Mouse (Mus musculus): ENCODE measurements around the gene Canx. TPM values are rescaled to one million over a fixed set of nuclear protein-coding genes. Genes with fewer than 3 reads are reported as not detected.

The Canx gene
- total RNA-seq, 1 experiment from 2014 or later = 433 TPM

DNA sequence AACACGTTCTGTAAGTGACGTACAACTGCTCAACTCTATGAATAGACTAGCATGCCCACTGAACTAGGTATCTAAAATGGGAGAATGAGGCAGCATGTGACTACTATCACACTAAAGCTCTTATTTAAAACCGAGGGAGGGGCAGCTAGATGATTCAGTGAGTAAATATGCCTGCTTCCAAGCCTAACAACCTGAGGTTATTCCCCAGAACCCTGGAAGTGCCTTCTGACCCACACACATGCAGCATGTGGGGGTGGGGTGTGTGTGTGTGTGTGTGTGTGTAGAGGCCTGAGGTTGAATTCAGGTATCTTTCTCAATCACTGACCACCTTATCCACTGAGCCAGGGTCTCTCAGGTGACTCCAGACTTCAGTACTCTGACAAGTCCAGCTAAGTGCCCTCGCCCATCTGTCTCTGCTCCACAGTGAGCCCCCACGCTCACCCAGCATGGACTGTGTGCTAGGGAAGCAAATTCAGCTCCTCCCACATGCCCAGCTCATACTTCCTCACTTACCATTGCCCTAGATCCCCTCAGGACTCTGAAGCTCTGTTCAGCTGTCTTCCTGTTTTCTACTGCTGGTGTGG is 49.8 kb downstream of the Canx start:
- no peak for DNase-seq

DNA sequence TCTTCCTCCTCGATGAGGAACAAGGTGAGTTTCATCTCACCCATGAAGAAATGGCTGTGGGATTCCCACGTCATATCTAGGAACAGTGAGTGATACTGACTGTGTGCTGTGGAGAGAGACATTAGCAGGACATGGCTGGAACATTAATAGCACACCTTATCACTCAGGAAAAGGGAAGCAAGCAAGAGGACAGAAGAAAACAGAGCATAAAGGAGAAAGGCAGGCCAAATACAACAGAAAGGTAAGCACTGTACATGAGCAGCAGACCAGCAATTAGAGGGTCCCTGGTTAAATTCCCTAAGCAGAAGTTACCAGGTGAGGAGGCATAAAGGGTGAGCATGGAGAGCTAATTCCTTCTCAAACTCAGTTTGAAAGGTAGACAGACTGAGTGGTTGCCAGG is 50.4 kb downstream of the Canx start:
- DNase-seq = no peak

DNA sequence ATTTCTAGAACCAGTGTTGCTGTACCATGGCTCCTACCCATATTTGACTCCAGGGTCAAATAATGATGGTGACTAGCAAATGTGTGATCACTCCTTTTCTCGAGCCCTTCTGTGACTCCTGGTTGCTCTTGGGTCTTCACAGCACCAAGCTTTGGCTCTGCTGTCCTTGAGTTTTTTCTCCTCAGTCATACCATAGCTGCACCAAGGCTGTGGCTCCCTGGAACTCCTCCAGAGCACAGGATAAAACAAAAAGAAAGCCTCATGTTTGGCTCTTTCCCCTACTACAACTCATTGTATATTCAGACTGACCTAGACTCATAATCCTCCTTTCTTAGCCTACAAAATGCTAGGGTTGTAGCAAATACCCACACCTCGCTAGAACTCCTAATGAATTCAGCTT is 52.7 kb downstream of the Canx start:
- no peak for DNase-seq

DNA sequence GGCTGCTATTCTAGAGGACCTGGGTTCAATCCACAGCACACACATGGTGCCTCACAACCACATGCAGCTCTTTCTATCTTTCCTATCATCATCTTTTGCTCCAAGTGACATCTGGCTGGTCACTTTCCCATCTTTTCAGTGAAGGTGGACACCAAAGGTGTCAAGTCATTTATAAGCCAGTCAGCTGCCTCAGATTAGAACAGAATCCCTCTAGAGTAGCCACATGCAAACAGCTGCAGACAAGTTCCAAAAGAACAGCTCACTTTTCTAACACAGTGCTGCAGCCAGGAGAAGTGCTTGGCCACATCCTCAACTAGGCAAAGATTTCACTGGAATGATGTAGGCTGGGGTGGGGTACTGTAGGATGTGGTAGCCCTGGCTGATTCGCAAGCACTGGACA is 55.6 kb downstream of the Canx start:
- no peak for DNase-seq

DNA sequence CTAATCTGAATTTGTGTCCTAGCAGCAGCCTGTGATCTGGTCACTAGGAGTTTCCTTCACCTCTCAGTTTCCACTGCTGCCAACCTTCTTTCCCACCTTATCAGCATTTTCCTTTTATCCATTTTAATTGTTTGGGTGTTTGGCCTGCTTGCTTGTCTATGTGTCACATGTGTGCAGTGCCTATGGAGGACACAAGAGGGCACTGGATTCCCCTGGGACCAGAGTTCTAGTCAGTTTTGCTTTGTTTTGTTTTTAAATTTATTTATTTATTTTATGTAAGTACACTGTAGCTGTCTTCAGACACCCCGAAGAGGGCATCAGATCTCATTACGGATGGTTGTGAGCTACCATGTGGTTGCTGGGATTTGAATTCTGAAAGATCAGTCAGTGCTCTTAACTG is 56.3 kb downstream of the Canx start:
- DNase-seq = no peak

DNA sequence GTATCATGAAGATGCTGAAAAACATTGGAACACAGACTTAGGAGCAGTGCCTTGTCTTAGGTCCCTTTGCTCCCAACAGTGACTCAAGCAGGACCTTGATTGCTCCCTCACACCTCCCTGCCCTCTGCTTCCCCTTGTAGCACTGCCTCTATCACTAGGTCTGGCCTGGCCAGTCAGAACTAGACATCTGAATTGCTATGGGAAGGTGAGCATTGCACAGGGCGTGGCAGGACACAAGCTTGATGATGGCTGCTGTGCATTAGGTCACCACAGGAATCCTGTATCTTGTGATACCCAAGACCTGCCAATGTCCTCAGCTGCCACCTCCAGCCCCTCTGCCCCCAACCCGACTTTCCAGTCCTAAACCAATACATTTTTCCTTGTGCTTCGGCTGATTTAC is 58.5 kb downstream of the Canx start:
- DNase-seq = no peak

DNA sequence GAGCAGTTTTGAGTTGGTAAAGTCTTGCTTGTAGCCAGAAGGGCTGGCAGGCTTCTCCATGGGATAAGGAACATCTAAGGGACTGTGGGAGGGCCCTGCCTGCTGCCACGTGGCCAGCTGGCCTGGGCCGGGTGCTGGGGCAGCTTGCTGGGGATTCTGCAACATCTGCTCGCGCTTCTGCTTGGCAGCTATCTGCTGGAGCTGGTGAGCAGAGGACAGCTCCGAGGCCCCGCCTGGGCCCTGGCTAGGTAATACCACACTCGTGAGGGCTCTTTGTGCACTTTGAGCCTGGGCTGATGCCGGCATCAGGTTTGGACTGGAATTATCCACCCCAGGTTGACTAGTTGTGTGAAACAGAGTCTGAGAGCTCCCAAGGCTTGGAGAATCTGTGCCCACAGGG is 59.5 kb downstream of the Canx start:
- DNase-seq = peak; percentile 16

DNA sequence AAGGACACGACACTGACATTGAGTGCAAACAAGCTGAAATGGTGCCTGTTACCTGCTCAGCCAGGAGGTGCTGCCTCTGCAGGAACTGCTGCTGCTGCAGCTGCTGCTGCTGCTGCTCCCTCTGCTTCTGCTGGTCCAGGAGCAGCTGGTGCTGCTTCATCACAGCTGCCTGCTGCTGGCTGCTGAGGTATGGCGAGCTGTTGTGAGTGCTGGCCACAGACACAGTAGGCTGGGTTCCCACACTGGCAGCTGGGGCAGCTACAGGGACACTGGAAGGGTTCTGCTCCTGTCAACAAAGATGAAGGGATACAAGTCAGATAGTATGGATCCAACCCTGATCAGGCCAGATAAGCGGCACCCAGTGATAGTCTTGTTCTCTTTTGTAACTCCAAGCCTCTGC is 62.3 kb downstream of the Canx start:
- DNase-seq = no peak

DNA sequence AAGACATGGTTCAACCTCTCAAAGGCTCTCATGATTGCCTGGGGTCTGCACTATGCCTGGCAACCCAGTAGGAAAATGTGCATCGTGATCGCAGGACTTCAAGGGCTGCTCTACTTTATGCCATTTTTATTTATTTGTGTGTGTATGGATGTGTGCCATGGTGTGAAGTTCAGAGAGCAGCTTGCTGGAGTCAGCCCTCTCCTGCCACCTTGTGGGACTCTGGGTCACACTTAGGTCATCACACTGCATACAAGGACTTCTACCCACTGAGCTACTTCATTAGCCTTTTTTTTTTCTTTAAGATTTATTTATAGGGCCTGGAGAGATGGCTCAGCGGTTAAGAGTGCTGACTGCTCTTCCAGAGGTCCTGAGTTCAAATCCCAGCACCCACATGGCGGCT is 63.5 kb downstream of the Canx start:
- no peak for DNase-seq

DNA sequence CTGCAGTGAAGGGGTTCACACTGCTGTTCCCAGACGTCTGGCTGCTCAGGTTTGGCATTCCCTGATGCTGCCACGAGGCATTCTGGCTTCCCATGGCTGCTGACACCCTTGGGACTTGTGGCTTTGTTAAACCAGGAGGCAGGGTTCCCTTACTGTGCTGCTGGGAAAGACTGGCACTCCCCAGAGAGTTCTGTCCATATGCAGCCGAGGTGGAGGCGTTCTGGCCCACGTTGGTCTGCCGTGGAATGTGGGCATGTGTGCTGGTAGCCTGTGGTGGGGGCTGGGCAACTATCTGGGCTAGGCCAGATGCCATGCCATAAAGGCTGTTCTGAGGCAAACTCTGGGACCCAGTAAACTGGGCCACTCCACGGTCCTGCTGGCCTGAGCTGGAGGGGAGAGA is 67.2 kb downstream of the Canx start:
- no peak for DNase-seq

DNA sequence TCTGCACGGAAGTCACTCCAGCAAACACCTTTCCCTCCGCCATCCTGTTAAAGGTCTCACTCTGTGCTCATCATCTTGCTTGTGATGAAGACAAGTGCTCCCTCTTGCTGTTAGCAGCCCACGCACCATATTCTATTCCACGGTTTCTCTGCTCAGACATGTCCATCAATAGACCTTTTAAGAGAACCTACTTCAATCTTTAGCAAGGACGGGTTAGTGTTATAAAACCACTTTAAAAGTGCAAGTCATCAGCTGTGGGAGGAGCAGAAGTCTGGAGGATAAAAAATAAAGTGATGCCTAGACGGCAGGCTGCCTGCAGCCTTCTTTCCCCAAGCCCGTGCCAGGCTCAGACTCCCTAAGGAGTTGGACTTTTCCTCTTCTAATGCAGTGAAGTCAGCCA is 68.9 kb downstream of the Canx start:
- no peak for DNase-seq

DNA sequence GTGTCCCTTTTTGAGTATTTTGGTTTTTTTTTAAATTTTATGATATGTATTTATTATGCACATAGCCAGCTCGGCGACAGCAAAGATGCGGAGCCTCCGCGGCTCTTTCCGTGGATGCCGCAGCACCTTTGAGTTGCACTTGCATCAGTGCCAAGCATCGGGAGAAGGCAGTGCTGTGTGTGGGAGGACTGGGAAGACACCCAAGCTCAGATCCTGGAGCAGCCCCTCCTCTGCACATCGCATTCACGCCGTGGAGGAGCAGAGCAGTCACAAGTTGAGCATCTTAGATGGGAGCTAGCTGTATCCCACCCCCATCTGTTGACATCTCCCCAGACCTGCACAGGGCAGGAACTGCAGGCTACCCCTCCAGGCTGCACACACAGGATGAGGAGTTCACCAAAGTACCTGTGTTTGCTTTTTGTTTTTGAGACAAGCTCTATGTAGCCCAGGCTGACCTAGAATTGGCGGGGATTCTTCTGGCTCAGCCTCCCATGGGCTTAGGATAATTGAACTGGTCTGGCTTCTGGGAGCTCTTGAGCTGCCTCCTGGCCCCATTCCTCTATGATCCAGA is 71.4 kb downstream of the Canx start:
- DNase-seq = no peak

DNA sequence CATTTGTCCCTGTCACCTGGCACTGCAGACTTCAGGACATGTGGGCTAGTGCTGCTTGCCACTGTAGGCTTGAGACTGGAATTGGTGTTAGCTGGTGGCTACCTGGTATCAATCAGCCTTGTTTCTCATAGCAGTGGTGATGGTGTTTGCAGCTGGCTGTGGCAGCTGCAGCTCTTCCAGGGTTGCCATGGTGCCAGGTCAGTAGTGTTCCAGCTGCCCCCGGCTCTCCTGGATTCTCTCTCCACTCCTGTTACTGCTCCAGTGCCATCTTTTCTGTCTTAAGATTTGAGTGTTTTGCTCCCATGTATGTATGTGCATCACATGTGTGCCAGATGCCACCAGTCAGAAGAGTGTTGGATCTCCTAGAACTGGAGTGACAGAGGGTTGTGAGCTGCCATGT is 72.1 kb downstream of the Canx start:
- DNase-seq = no peak

DNA sequence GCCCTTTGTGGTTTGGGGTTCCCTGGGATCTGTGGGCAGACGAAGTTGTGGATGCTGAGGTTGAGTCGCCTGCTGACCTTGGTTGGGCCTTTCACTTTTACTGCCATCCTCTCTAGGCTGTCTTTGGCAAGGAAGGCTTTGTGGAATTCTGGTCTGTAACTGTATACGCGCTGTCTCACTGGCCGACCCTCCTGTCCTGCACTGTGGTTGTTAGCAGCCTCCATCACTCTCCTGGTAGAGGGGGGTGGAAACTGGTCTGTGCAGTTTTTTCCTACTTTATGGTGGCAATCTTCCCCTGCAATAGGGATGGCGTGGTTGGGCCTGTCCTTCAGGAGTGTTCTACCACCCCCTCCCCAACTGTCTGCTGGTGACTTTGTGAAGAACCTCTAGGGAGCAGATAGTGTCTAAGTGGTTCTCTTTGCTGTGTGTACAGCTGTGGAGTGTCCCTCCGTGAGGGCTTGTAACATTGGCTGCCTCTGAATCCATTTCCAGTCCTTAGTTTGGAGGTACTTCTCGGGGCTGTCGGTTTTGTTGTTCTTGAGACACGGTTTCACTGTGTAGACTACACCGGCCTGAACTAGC is 72.7 kb downstream of the Canx start:
- no peak for DNase-seq

DNA sequence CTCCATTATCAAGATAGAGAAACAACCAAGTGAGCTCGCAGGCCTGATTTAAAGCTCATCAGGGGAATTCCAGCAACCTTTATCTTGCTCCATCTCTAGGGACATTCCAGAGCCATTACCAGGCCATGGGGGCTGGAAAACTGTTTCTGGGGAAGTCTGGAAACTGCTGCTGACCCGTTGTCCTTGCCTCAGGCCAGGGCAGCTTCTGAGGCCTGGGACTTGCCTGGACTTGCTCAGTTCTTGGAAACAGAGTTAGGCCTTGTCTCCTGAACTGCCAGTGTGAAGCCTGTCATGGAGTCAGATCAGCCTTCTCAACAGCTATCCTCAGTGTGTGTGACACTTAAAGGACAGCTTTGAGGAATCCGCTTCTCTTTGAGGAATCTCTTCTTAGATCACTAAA is 73.3 kb downstream of the Canx start:
- DNase-seq = no peak

DNA sequence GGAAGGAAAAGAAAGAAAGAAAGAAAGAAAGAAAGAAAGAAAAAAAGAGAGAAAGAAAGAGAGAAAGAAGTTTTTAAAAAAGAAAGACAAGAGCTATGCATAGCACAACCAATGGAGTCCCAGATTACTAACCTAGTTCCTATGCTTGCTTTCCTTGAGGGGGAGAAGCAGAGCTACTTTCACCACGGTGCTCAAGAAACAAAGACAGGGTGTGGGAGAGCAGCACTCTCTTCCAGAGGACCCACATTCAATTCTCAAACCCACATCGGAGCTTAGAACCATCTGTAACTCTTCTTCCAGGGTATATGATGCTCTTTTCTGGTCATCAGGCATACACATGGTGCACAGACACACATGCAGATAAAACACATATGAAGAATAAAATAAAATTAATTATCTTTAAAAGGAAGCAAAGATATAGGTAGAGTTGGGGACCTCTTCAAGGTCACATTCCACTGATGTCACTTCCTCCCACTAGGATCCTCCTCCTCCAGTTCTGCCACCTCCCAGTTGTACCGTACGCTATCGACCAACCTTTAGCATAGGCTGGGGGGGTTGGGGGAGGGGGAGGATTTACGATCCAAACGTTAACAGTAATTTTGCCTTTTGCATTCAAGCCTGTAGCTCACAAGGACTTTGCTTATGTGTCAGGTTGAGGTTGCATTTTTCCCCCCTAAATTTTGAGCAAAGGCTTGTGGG is 76.9 kb downstream of the Canx start:
- no peak for DNase-seq

DNA sequence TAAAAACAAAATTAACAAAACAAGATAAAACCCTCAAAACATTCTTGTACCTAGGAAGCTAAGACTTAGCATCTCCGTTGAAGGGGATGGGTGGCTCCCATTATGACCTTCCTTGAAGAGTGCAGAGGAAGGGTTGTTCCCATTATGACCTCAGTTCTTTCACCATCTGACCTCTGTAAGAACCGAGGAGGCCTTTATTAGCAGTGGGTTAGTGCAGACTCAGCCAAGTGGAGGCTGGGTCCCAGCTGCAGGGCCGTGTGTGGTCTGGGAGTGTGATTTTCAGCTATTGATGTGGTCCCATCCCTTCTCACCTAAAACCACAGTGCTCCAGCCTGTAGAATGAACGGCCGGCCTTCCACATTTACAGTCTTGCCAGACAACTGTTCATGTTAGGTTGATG is 80.2 kb downstream of the Canx start:
- DNase-seq = no peak

Small RNAs within 50 kb of the gene (microRNA-seq; reads per million reads assigned to microRNA genes)
- 0 reads per million in 2 experiments for gene Mir804

Other genes starting within 250 kb of the Canx start
- gene Tbc1d9b, start 194.3 kb downstream of the Canx start, total RNA-seq (2021) = 117 and 129 TPM in 2 replicates
- 10.5 and 15.0 TPM in 2 replicates for gene Mrnip, start 151.2 kb downstream of the Canx start, total RNA-seq (2021)
- gene Sqstm1, start 114.8 kb downstream of the Canx start, total RNA-seq (2021) = 784 and 1,020 TPM in 2 replicates
- gene Mgat4b, start 114.8 kb downstream of the Canx start, total RNA-seq (2021) = 138 and 161 TPM in 2 replicates
- 6.2 and 7.5 TPM in 2 replicates for gene Ltc4s, start 87.1 kb downstream of the Canx start, total RNA-seq (2021)
- gene Maml1, start 33.4 kb downstream of the Canx start, total RNA-seq (2021) = 28.4 and 29.5 TPM in 2 replicates
- gene Cby3, start 28.8 kb upstream of the Canx start, total RNA-seq (2021) = not detected in 2 replicates
- gene Hnrnph1, start 51.3 kb upstream of the Canx start, total RNA-seq (2021) = 310 and 324 TPM in 2 replicates
- 37.8 and 41.8 TPM in 2 replicates for gene Rufy1, start 105.5 kb upstream of the Canx start, total RNA-seq (2021)